Mouse (Mus musculus): ENCODE measurements around the gene Nudt9.

Nudt9 gene

DNA sequence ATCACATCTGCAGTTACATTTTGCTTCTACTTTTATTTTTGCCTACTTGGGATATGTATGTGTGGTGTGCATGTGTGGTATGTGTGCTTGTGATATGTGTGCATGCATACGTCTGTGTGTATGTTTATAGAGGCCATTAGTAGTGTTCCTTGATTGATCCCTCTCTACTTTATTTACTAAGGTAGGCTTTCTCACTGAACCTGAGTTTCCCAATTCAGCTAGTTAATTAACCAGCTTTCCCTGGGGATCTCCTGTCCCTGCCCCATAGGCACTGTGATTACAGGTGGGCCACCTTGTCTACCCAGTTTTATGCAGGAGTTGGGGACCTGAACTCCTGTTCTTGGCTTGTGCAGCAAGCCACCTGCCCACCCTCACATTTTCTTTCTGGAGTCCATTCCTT is 9.4 kb upstream of the Nudt9 start:
- no peak for DNase-seq (ENCODE audit: low spot score)

DNA sequence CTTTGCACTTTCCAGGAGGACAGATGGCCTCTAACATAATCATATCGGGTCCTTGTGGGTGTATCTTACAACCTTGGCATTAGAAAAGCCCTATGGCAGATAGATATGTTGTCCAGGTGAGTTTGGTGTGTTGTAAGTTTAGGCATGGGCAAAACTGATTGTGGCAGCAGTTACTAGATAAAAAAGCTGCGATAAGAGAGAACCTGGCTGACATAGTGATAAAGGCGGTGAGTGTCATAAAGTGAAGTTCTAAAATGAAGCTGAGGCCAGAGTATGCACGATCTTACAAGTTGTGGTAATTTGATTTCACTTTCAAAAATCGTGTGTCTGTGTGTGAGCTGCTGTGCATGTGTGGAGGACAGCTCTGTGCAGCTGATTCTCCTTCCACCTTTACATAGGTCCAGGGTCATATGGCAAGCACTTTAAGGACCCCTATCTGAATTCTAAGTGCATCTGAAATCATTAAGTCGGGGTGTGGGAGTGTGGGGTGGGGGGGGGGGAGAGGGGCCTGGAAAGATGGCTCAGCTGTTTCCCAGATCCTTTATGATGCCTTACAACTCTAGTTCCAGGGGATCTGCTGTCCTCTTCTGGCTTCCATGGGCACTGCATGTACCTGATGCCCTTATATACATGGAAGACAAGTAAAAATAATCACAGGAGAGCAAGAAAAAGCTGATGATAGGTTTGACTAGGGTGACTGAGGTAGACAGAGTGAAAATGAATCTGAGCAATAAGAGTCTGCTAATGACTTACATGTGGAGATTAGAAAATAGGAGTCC is 6.8 kb upstream of the Nudt9 start:
- DNase-seq (ENCODE audit: low spot score) = no peak

- DNase-seq (ENCODE audit: low spot score) = no peak
Measured at GRCm38 (mm10) chr5:104042906-104043305, 3.2 kb upstream of the Nudt9 start.

DNA sequence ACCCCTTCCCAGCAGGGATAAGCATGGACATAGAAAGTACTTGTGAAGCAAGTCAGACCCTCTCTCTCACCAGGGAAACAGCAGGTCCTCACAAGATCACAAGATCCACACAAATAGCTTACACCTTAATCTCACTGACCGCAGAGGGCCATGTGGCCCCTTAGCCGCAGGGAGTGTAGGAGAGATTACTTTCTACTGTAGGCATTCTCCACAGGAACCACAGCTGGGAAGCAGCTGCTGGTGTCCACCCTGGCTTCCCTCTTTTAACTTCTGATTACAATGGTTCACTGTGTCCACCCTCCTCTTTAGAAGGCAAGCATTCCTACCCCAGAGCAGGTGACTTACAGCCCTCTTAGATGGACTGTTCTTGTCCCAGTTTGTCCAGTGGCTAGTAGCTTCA is 2.4 kb upstream of the Nudt9 start:
- DNase-seq (ENCODE audit: low spot score) = no peak

DNA sequence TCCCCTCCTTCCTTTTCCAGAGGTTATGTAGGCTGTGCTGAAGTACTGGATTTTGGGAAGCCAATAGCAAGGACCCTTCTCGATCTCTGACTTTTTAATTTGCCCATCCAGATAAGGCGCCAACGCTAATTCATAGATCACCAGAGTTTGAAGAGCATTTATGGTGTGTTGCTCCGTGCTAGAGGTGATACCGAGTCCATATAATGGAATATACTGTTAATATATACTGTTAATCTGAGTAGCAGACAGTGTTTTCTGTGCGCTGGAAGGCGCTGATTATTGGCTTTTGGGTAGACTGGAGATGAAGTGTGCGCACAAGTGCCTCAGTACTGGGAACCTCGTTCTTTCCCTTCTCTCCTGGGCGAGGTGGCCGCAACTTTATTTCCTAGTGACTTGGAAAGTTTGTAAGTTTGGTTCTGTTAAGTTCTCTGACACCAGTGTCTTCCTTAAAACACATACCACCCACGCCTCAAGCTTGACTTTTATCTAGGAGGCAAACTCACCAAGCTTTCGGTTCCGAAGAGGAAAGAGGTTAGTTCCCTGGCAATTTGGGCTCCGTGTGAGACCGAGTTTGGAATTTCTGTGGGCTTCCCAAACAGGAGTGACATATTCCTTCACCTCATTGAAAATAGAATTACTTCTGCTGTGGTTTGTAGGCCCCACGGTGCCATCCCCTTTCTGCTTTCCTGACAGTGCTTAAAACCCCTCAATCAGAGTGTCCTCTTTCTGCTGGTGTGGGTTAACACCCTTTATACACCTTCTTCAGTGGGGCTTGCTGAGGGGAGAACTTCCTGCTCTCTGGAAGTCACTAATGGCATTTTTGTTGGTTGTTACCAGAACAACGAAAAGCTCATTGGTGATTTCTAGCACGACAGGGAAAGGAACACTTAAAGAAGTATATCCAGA is 1.3 kb downstream of the Nudt9 start:
- DNase-seq (ENCODE audit: low spot score) = no peak

GRCm38 (mm10) chr5:104048139-104048538 is 2.0 kb downstream of the Nudt9 start:
- DNase-seq (ENCODE audit: low spot score) = no peak

GRCm38 (mm10) chr5:104052956-104053355 is 6.8 kb downstream of the Nudt9 start:
- DNase-seq (ENCODE audit: low spot score) = no peak

DNA sequence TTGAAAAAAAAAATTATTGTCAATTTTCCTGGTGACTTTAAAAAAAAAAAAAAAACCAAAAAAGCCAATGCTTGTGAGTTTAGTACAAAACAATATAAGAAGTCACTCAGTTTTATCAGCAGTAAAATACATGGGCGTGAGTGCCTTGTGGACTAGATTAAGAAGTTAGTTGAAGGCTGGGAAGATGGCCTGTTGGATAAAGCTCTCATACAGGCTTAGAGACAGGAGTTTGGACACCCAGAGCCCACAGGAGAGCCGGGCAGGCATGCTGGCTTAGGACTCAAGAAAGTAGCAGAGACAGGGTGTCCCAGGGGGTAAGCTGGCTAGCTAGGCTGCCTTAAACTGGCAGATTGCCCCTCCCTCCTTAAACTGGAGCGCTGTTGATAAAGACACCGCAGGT is 8.8 kb downstream of the Nudt9 start:
- no peak for DNase-seq (ENCODE audit: low spot score)

- no peak for DNase-seq (ENCODE audit: low spot score)
Measured at GRCm38 (mm10) chr5:104055816-104056215, 9.7 kb downstream of the Nudt9 start.

GRCm38 (mm10) chr5:104056295-104056694 is 10.2 kb downstream of the Nudt9 start:
- DNase-seq (ENCODE audit: low spot score) = no peak

DNA sequence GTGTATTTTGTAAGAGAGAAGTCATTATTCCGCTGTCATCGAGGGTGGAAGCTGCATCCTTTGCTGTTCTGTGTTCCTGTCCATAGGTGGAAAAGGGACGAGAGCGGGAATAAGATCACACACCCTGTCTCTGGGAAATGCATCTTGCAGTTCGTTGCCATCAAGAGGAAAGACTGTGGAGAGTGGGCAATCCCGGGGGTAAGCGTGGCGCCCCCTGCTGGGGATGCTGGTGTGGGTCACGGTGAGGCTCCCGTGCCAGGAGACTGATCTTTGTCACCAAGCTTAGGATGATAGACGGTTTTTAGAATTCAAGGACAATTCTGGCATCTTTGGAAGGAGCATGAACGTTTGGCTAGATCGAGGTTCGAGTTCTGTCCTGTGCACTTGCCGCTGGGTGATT is 11.9 kb downstream of the Nudt9 start:
- DNase-seq (ENCODE audit: low spot score) = no peak

DNA sequence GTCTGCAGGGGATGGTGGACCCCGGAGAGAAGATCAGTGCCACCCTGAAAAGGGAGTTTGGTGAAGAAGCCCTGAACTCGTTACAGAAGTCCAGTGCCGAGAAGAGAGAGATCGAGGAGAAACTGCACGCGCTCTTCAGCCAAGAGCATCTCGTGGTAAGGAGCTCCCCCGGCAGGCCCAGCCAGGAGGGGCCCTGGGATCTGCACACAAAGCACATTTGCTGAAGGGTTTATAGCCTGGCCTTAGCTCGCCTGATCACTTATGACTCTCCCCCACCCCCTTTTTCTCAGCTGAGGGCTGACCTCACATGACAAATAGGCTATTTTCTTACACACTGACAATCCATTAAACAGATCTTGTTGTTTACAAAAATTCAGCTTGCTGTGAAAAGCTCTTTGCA is 13.5 kb downstream of the Nudt9 start:
- DNase-seq (ENCODE audit: low spot score) = no peak

DNA sequence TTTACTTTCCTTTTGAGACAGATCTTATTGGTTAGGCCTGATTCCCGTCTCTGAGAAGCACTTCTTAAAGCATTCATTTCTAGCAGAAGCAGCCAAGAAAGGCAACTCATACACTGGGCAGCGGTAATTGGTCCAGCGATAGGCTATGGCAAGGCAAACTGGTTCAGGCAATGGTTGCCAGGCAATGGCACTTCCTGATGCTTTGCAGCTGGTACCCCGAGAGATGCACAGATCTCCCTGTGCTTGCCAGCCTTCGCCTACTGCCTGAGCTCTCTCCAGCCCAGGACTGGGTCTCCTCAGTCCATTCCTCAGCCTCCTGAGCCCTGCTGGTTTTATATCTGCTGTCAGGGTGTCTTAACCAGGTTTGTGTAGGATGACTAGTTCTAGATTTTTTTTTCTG is 14.3 kb downstream of the Nudt9 start:
- DNase-seq (ENCODE audit: low spot score) = no peak

DNA sequence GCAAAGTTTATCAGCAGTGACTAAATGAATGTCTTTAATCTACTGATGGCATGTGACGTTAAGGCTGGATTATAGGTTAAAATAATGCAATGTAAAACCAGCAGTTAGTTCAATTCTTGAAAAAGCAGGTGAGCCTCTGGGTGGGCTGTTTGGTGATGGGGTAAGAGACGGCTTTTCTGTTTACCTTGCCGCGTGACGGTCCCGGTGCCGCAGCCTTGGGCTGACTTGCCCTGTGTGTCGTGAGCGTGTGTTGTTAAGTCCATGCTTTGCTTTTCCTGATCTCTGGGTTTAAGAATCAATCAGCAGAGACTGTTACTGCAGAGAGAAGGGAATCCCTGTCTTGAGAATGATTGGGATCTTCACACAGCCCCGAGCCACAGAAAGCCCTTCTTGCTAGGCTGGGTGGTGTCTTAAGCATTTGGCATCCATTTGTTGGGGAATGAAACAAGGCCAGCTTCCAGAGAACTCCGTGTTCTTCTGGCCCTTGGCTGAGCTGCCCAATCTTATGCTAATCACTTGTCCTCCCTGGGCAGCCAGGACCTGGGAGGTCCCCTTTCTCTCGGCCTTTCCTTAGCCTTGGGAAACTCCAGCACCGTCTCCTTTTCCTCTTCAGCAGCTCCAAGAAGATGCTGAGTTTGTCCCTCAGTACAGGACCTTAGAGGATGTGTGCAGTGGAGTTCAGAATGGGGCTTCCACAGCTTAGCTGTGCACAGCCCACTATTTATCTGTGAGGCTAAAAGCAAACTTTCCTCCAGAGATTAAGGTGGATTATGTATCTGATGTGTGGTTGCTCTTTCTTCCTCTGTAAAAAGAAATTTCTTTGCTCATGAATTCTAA is 16.0 kb downstream of the Nudt9 start:
- no peak for DNase-seq (ENCODE audit: low spot score)

DNA sequence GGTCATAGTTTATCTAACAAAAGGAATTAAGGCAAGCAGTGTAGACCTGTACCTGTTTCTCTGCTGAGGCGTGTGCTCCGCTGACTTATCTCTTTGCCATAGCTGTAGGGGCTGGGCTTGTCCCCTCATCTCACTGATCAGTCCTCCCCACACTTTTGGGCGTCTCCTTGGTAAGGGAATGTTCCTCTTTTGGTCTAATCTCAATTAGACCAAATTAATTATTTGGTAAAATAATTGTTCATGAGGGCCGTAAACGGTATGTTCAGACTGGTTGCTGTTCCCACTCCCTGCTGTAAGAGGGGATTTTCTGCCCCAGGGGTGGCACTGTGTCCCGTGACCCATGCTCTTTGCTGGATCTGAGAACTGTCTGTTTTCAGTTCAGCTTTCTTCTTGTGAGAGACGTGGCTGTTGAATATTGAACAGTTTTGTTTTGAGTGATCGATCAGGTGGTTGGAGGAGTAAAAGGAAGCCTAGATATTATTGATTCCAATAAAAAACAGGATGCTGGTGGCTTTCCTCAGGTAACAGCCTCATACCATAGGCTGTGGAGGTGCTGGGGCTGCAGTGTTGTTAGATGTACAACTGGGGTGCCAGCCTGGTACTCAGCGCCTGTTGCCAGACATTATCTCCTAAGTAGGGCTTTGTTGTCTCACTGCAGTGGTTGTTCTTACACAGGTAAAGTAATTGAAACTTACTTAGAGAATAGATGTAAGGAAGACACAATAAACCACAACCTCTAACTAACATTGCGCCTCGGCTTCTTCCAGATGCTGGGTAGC is 16.9 kb downstream of the Nudt9 start:
- no peak for DNase-seq (ENCODE audit: low spot score)

DNA sequence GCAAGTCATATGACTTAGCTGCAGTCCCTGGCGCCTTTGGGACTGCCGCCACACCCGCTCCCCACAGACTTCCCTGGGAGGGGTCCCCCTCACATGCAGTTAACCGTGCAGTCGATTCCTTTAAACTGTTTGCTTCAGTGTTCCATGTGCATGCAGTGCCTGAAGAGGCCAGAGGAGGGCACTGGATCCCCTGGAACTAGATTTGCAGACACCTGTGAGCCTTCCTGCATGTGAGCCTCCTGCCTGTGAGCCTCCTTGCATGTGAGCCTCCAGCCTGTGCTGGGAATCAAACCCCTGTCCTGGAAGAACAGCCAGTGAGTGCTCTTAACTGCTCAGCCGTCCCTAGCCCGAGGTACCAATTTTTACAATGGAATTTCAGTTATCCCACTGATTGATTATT is 22.6 kb downstream of the Nudt9 start:
- DNase-seq (ENCODE audit: low spot score) = no peak

GRCm38 (mm10) chr5:104071048-104071447 is 24.9 kb downstream of the Nudt9 start:
- DNase-seq (ENCODE audit: low spot score) = no peak

- no peak for DNase-seq (ENCODE audit: low spot score)
Measured at GRCm38 (mm10) chr5:104072272-104072886, 26.3 kb downstream of the Nudt9 start.

GRCm38 (mm10) chr5:104073602-104074001 is 27.5 kb downstream of the Nudt9 start:
- no peak for DNase-seq (ENCODE audit: low spot score)

- peak; percentile 62 for DNase-seq (ENCODE audit: low spot score)
Measured at GRCm38 (mm10) chr5:104074388-104074787, 28.3 kb downstream of the Nudt9 start.

DNA sequence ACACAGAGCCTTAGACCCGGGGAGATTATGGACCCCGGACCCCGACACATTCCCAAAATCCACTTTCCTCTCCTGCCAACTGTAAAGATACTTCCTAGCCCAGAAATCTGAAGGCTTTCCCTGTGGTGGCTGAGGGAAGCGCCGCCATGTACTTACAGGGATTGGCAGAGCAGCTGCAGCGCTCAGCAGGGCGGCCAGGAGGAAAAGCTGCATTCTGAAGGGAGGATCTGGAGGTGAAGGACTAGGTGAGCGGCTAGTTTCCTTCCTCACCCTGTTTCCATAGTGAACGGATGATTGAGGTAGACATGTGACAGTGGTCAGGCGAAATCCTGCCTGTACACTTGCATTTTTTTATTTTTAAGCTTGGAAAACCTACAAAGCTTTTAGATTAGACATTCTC is 30.3 kb downstream of the Nudt9 start:
- no peak for DNase-seq (ENCODE audit: low spot score)
